In genomic region chrX:7680057-7680412, GRCm38 (mm10) we compare ENCODE assay signal across 8 mouse cellular contexts. TPM values are rescaled to one million over a fixed set of nuclear protein-coding genes. Genes with fewer than 3 reads are reported as not detected.
A peak's percentile ranks its signal among the peaks of the same experiment; 100 is the strongest.
DNase-seq lines count a peak whose midpoint lies in the region; ATAC-seq and TF ChIP-seq lines count a peak whose summit lies in the region.

No protein-coding gene starts in this region.

- no peak for TF ChIP-seq POLR2A in CH12.LX (IDR thresholded peaks at IDR 0.05; ENCODE audit: low read depth, low read length)

- intact Hi-C loops in heart, postnatal 14 days (cut with DNase I): no loop called here

- H3K4me1 ChIP-seq in heart, embryonic 10.5 days: no peaks in the 10 kb centered on the region
- no peaks in the 10 kb centered on the region for H3K4me1 ChIP-seq in CH12.LX (ENCODE audit: control insufficient read depth in 1 of 2, insufficient read depth in 2 of 2)
- H3K4me1 ChIP-seq in forebrain, embryonic 15.5 days: no peaks in the 10 kb centered on the region
- peaks cover 7% of the 10 kb centered on the region for H3K4me1 ChIP-seq in liver, embryonic 15.5 days (replicated peaks)

- dilution Hi-C loops in CH12.LX (cut with MboI; ENCODE audit: extremely low pct_ligation_motif_present, extremely low pct_unique_long_range_greater_than_20kb, low sequenced_read_pairs): no loop called here

- H3K79me2 ChIP-seq in CH12.LX (replicated peaks; ENCODE audit: control insufficient read depth, extremely low read depth, insufficient read depth, poor library complexity, severe bottlenecking): no peaks in the 10 kb centered on the region

- peak overlapping the region; percentile 30; the same call in 1 of the 2 replicates for H3K4me2 ChIP-seq in CH12.LX (ENCODE audit: insufficient read depth, low read depth, poor library complexity, severe bottlenecking)
- peak overlapping the region; percentile 47 for H3K4me2 ChIP-seq in forebrain, embryonic 15.5 days (replicated peaks)
- H3K4me2 ChIP-seq in liver, embryonic 15.5 days: peak overlapping the region; percentile 61

- H3K36me3 ChIP-seq in heart, embryonic 10.5 days: no peaks in the 10 kb centered on the region
- no peaks in the 10 kb centered on the region for H3K36me3 ChIP-seq in CH12.LX (replicated peaks in 1 of 2; ENCODE audit: control insufficient read depth in 1 of 2, insufficient read depth in 1 of 2, low read length in 1 of 2)
- no peaks in the 10 kb centered on the region for H3K36me3 ChIP-seq in forebrain, embryonic 15.5 days
- H3K36me3 ChIP-seq in liver, embryonic 15.5 days (replicated peaks): no peaks in the 10 kb centered on the region

- peak overlapping the region; percentile 47 for H3K4me3 ChIP-seq in heart, embryonic 10.5 days
- no peak overlapping the region for H3K4me3 ChIP-seq in CH12.LX (replicated peaks in 1 of 3; ENCODE audit: low read depth in 2 of 3, low read length in 2 of 3, poor library complexity in 1 of 3)
- peak overlapping the region; percentile 27 for H3K4me3 ChIP-seq in forebrain, embryonic 15.5 days
- peak overlapping the region; percentile 30 for H3K4me3 ChIP-seq in liver, embryonic 15.5 days (replicated peaks)

- no peaks in the 10 kb centered on the region for H3K27me3 ChIP-seq in heart, embryonic 10.5 days (ENCODE audit: insufficient read depth, poor library complexity, severe bottlenecking)
- H3K27me3 ChIP-seq in CH12.LX (replicated peaks): peaks cover 3% of the 10 kb centered on the region
- no peaks in the 10 kb centered on the region for H3K27me3 ChIP-seq in forebrain, embryonic 15.5 days
- 0 out of 2 replicates have a peak, but pooled peaks cover under 1% of the 10 kb centered on the region for H3K27me3 ChIP-seq in liver, embryonic 15.5 days

- no peak for TF ChIP-seq RAD21 in CH12.LX (IDR thresholded peaks at IDR 0.05; ENCODE audit: low read depth, low read length)

- peak; percentile 43 for ATAC-seq in forebrain, embryonic 15.5 days (replicated peaks)
- peak; percentile 25; the same call in 1 of the 2 replicates for ATAC-seq in liver, embryonic 15.5 days (ENCODE audit: insufficient read depth)

- H3K27ac ChIP-seq in heart, embryonic 10.5 days: no peak overlapping the region
- H3K27ac ChIP-seq in CH12.LX (ENCODE audit: insufficient read depth, low read depth): no peak overlapping the region
- H3K27ac ChIP-seq in forebrain, embryonic 15.5 days (replicated peaks): no peak overlapping the region
- H3K27ac ChIP-seq in liver, embryonic 15.5 days (replicated peaks): no peak overlapping the region

- H3K9me3 ChIP-seq in heart, embryonic 10.5 days: no peaks in the 10 kb centered on the region
- no peaks in the 10 kb centered on the region for H3K9me3 ChIP-seq in CH12.LX (replicated peaks; ENCODE audit: low read length)
- H3K9me3 ChIP-seq in forebrain, embryonic 15.5 days: no peaks in the 10 kb centered on the region
- H3K9me3 ChIP-seq in liver, embryonic 15.5 days (replicated peaks): no peaks in the 10 kb centered on the region

- 20% methylated on average over 12 of the region's 12 CpGs for WGBS in heart, embryonic 10.5 days
- 20% methylated on average over 12 of the region's 12 CpGs for WGBS in forebrain, embryonic 15.5 days
- WGBS in liver, embryonic 15.5 days (ENCODE audit: insufficient replicate concordance): 27% methylated on average over 12 of the region's 12 CpGs

- no peak for DNase-seq in heart, embryonic 10.5 days (ENCODE audit: low spot score)
- DNase-seq in heart, postnatal 14 days: no peak
- DNase-seq in CH12.LX (ENCODE audit: extremely low read depth): no peak
- DNase-seq in left cerebral cortex, adult 8-10 months (ENCODE audit: low spot score in 2 of 2): no peak
- no peak for DNase-seq in urinary bladder, adult 18-20 months (ENCODE audit: low spot score in 2 of 2)
- no peak for DNase-seq in urinary bladder, postnatal 25 days (ENCODE audit: low spot score)

- in situ Hi-C loops in CH12.LX (cut with MboI; ENCODE audit: low pct_ligation_motif_present, low pct_unique_long_range_greater_than_20kb, low sequenced_read_pairs): no loop called here

- H3K9ac ChIP-seq in CH12.LX (ENCODE audit: insufficient read depth, low read depth): no peak overlapping the region
- no peak overlapping the region for H3K9ac ChIP-seq in forebrain, embryonic 15.5 days (replicated peaks)
- H3K9ac ChIP-seq in liver, embryonic 15.5 days: no peak overlapping the region

- TF ChIP-seq EP300 in CH12.LX (IDR thresholded peaks at IDR 0.05; ENCODE audit: low read length): no peak

- no peak for TF ChIP-seq CTCF in CH12.LX (conservative IDR thresholded peaks at IDR 0.05 in 1 of 2, IDR thresholded peaks at IDR 0.05 in 1 of 2; ENCODE audit: low read depth in 2 of 2, low read length in 2 of 2)

TF ChIP-seq in CH12.LX, 34 proteins besides CTCF, POLR2A, EP300 and RAD21 (continues in another document):
- TF ChIP-seq MAFK (IDR thresholded peaks at IDR 0.05; ENCODE audit: insufficient replicate concordance, low read length) (no peak), MEF2A (IDR thresholded peaks at IDR 0.05; ENCODE audit: borderline replicate concordance, low read depth, low read length) (no peak), IRF4 (IDR thresholded peaks at IDR 0.05; ENCODE audit: low read depth, low read length) (no peak), ELF1 (IDR thresholded peaks at IDR 0.05; ENCODE audit: low read depth, low read length) (no peak), MAX (IDR thresholded peaks at IDR 0.05; ENCODE audit: low read length) (no peak), ZC3H11A (IDR thresholded peaks at IDR 0.05; ENCODE audit: low read depth, low read length) (no peak), ZNF384 (IDR thresholded peaks at IDR 0.05; ENCODE audit: low read depth, low read length) (no peak), JUN (IDR thresholded peaks at IDR 0.05; ENCODE audit: insufficient read depth, low read depth, low read length) (no peak), SIN3A (IDR thresholded peaks at IDR 0.05; ENCODE audit: low read length) (no peak), KAT2A (IDR thresholded peaks at IDR 0.05; ENCODE audit: insufficient replicate concordance, low read length) (no peak), RCOR1 (conservative IDR thresholded peaks at IDR 0.05; ENCODE audit: low read depth, low read length) (no peak), USF2 (conservative IDR thresholded peaks at IDR 0.05; ENCODE audit: low read depth, low read length) (no peak), NRF1 (IDR thresholded peaks at IDR 0.05; ENCODE audit: low read depth, low read length) (no peak), ZKSCAN1 (IDR thresholded peaks at IDR 0.05; ENCODE audit: borderline replicate concordance, low read depth, low read length) (no peak), E2F4 (IDR thresholded peaks at IDR 0.05; ENCODE audit: insufficient replicate concordance, low read depth, low read length) (no peak)

RNA-seq across cellular contexts. Expression of gene Magix, which starts 1.0 kb away (rescaled TPM):
- polyA plus RNA-seq in heart, embryonic 10.5 days (2016; fragmentation: Nextera tagmentation; extraction: Ambion mirVana): 0.05 and 0.06 TPM in 2 replicates
- 10 to 100 TPM; 18.4 to 21.2 TPM for total RNA-seq in heart, postnatal 14 days (2021)
- total RNA-seq in CH12.LX (2012; rRNA removed): 0.13 TPM in 1 of 2 replicates, not detected in the other
- total RNA-seq in CH12.LX (2014; rRNA removed): not detected in 2 replicates
- polyA plus RNA-seq in CH12.LX (2012; ENCODE audit: insufficient read length, low read depth): not detected in 2 replicates
- polyA plus RNA-seq in forebrain, embryonic 15.5 days (2015; fragmentation: Nextera tagmentation; extraction: Ambion mirVana): 0.11 and 0.13 TPM in 2 replicates
- polyA plus RNA-seq in liver, embryonic 15.5 days (2015; fragmentation: Nextera tagmentation; extraction: Ambion mirVana): 0.09 and 0.12 TPM in 2 replicates
- under 1 TPM in 3 of 4 experiments, not detected in 1; 0.26 to 0.46 (median 0.26) TPM for total RNA-seq in left cerebral cortex, adult 8-10 months (2022)

RNA-seq across cellular contexts. Expression of gene Plp2, which starts 8.8 kb away (rescaled TPM):
- 147 and 155 TPM in 2 replicates for polyA plus RNA-seq in heart, embryonic 10.5 days (2016; fragmentation: Nextera tagmentation; extraction: Ambion mirVana)
- 10 to 100 TPM; 43.8 to 58.0 TPM for total RNA-seq in heart, postnatal 14 days (2021)
- total RNA-seq in CH12.LX (2012; rRNA removed) (163 and 183 TPM in 2 replicates), CH12.LX (2014; rRNA removed) (144 and 173 TPM in 2 replicates)
- 207 and 247 TPM in 2 replicates for polyA plus RNA-seq in CH12.LX (2012; ENCODE audit: insufficient read length, low read depth)
- 36.8 and 40.0 TPM in 2 replicates for polyA plus RNA-seq in forebrain, embryonic 15.5 days (2015; fragmentation: Nextera tagmentation; extraction: Ambion mirVana)
- polyA plus RNA-seq in liver, embryonic 15.5 days (2015; fragmentation: Nextera tagmentation; extraction: Ambion mirVana): 27.5 and 28.8 TPM in 2 replicates
- 10 to 100 TPM in 2 of 4 experiments, 1 to 10 TPM in 2; 6.3 to 11.0 (median 10.2) TPM for total RNA-seq in left cerebral cortex, adult 8-10 months (2022)

RNA-seq across cellular contexts. Expression of gene Gpkow, which starts 16.9 kb away (rescaled TPM):
- 38.1 and 38.5 TPM in 2 replicates for polyA plus RNA-seq in heart, embryonic 10.5 days (2016; fragmentation: Nextera tagmentation; extraction: Ambion mirVana)
- 10 to 100 TPM; 21.4 to 21.5 TPM for total RNA-seq in heart, postnatal 14 days (2021)
- total RNA-seq in CH12.LX (2012; rRNA removed) (14.6 and 16.8 TPM in 2 replicates), CH12.LX (2014; rRNA removed) (6.6 and 9.3 TPM in 2 replicates)
- polyA plus RNA-seq in CH12.LX (2012; ENCODE audit: insufficient read length, low read depth): 32.2 and 35.3 TPM in 2 replicates
- 47.4 and 50.2 TPM in 2 replicates for polyA plus RNA-seq in forebrain, embryonic 15.5 days (2015; fragmentation: Nextera tagmentation; extraction: Ambion mirVana)
- 13.3 and 14.1 TPM in 2 replicates for polyA plus RNA-seq in liver, embryonic 15.5 days (2015; fragmentation: Nextera tagmentation; extraction: Ambion mirVana)
- total RNA-seq in left cerebral cortex, adult 8-10 months (2022): 10 to 100 TPM; 32.9 to 36.4 (median 33.5) TPM

RNA-seq across cellular contexts. Expression of gene Prickle3, which starts 23.0 kb away (rescaled TPM):
- 6.7 and 8.0 TPM in 2 replicates for polyA plus RNA-seq in heart, embryonic 10.5 days (2016; fragmentation: Nextera tagmentation; extraction: Ambion mirVana)
- total RNA-seq in heart, postnatal 14 days (2021): 10 to 100 TPM; 19.4 to 21.4 TPM
- 3.9 and 4.5 TPM in 2 replicates for total RNA-seq in CH12.LX (2012; rRNA removed)
- total RNA-seq in CH12.LX (2014; rRNA removed): 2.2 and 2.3 TPM in 2 replicates
- polyA plus RNA-seq in CH12.LX (2012; ENCODE audit: insufficient read length, low read depth): 12.5 and 13.7 TPM in 2 replicates
- polyA plus RNA-seq in forebrain, embryonic 15.5 days (2015; fragmentation: Nextera tagmentation; extraction: Ambion mirVana): 1.3 and 1.9 TPM in 2 replicates
- 1.1 and 1.5 TPM in 2 replicates for polyA plus RNA-seq in liver, embryonic 15.5 days (2015; fragmentation: Nextera tagmentation; extraction: Ambion mirVana)
- total RNA-seq in left cerebral cortex, adult 8-10 months (2022): 1 to 10 TPM; 1.7 to 2.9 (median 2.6) TPM

RNA-seq across cellular contexts. Expression of gene Wdr45, which starts 34.1 kb away (rescaled TPM):
- 21.0 and 21.5 TPM in 2 replicates for polyA plus RNA-seq in heart, embryonic 10.5 days (2016; fragmentation: Nextera tagmentation; extraction: Ambion mirVana)
- total RNA-seq in heart, postnatal 14 days (2021): 10 to 100 TPM; 28.8 to 38.3 TPM
- total RNA-seq in CH12.LX (2012; rRNA removed) (13.9 and 21.4 TPM in 2 replicates), CH12.LX (2014; rRNA removed) (19.4 and 24.1 TPM in 2 replicates)
- polyA plus RNA-seq in CH12.LX (2012; ENCODE audit: insufficient read length, low read depth): 18.0 and 21.7 TPM in 2 replicates
- 38.0 and 43.1 TPM in 2 replicates for polyA plus RNA-seq in forebrain, embryonic 15.5 days (2015; fragmentation: Nextera tagmentation; extraction: Ambion mirVana)
- 16.0 and 17.5 TPM in 2 replicates for polyA plus RNA-seq in liver, embryonic 15.5 days (2015; fragmentation: Nextera tagmentation; extraction: Ambion mirVana)
- 10 to 100 TPM; 59.1 to 71.0 (median 67.8) TPM for total RNA-seq in left cerebral cortex, adult 8-10 months (2022)

Comparison
In these comparisons a context has a peak if more than half of its experiments do, and no peak if none do; other contexts are left out.
1. H3K4me3 ChIP-seq: peak in heart, embryonic 10.5 days (single experiment), forebrain, embryonic 15.5 days (single experiment) and liver, embryonic 15.5 days (single experiment); none in CH12.LX (0 of 3).
2. Peak in every context shown above with its lines, with median percentiles within 50 percentile points of each other: H3K4me2 ChIP-seq.